Mouse (Mus musculus) kidney, embryonic 16.5 days (tissue): ENCODE measurements at regions not wholly inside any gene's neighbourhood (a gene's known extent, or its start where the extent isn't known, plus 50 kb on each side); places are given as distances from the start of the nearest gene placed in this dataset.
A peak's percentile ranks its signal among the peaks of the same experiment; 100 is the strongest.

Source experiments
- ATAC-seq: fragments of 200-750 bp; cut with Nextera tagmentation; 2 replicates; pipeline ENCODE4 v1.8.0; 2017; ENCODE audit warnings: moderate TSS enrichment; ENCODE audit not compliant: low FRiP score, low TSS enrichment
- H3K27ac ChIP-seq: fragments of 300-500 bp; sonication (generic); 2 replicates; pipeline ENCODE4 v1.5.1; 2014; ENCODE audit warnings: low read length
- H3K27me3 ChIP-seq: fragments of 300-500 bp; sonication (generic); 2 replicates; pipeline ENCODE4 v1.6.1; 2014; ENCODE audit warnings: low read length, control low read depth, mixed read lengths; ENCODE audit not compliant: insufficient read depth
- H3K36me3 ChIP-seq: fragments of 300-500 bp; sonication (generic); 2 replicates; pipeline ENCODE4 v1.6.1; 2014; ENCODE audit warnings: low read length, control low read depth, mixed read lengths; ENCODE audit not compliant: insufficient read depth
- H3K4me1 ChIP-seq: fragments of 300-500 bp; sonication (generic); 2 replicates; pipeline ENCODE4 v1.6.1; 2014; ENCODE audit warnings: low read length, control low read depth, mixed read lengths; ENCODE audit not compliant: insufficient read depth
- H3K4me2 ChIP-seq: fragments of 300-500 bp; sonication (generic); replicated peaks from 2 replicates; pipeline ENCODE4 v1.6.1; 2014; ENCODE audit warnings: low read depth, low read length
- H3K4me3 ChIP-seq: fragments of 300-500 bp; sonication (generic); 2 replicates; pipeline ENCODE4 v1.5.1; 2014; ENCODE audit warnings: mild to moderate bottlenecking, low read length
- H3K9ac ChIP-seq: fragments of 300-500 bp; sonication (generic); replicated peaks from 2 replicates; pipeline ENCODE4 v1.6.1; 2014; ENCODE audit warnings: low read length
- H3K9me3 ChIP-seq: fragments of 300-500 bp; sonication (generic); 2 replicates; pipeline ENCODE4 v1.6.1; 2016; ENCODE audit warnings: low read length, control low read depth
- WGBS: fragments of 180-500 bp; shearing (Covaris S2); extraction: QIAGEN DNeasy Blood & Tissue Kit; methylation state at CpG from one replicate; pipeline ENCODE4 v1.1.7; 2014; 5-methylcytosine and 5-hydroxymethylcytosine counted together

DNA sequence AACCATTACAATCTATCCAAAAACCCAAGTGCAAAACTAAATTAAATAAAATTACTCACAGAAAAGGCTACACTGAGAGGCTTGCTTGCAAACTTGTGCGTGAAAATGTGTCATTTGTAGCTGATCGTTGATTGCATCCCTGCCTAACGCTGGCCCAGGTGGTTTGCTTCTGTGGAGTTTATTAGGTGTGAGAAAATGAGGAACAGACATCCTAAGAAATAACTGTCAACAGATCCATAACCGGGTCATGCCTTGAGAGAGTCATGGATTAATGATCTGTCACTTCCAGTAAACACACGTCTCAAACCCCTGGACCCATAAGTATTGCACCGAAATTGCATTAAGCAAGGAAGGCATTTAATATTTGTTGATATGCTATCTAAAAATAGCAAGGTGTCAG, 73.4 kb upstream of the Tmem18 start:
- Histone ChIP-seq H3K4me2 (no peak overlapping the region), H3K27me3 (no peaks in the 10 kb centered on the region), H3K4me3 (no peak overlapping the region), H3K9me3 (no peaks in the 10 kb centered on the region), H3K9ac (no peak overlapping the region), H3K36me3 (no peaks in the 10 kb centered on the region), H3K27ac (no peak overlapping the region), H3K4me1 (no peaks in the 10 kb centered on the region)
- ATAC-seq = no peak
- 41% methylated on average over 6 of the region's 6 CpGs for WGBS

GRCm38 (mm10) chr12:30483370-30483769, 100.9 kb upstream of the Tmem18 start:
- H3K4me1 ChIP-seq = no peaks in the 10 kb centered on the region
- H3K27ac ChIP-seq = no peak overlapping the region
- H3K9ac ChIP-seq = no peak overlapping the region
- no peak overlapping the region for H3K4me3 ChIP-seq
- H3K9me3 ChIP-seq = no peaks in the 10 kb centered on the region
- no peaks in the 10 kb centered on the region for H3K36me3 ChIP-seq
- H3K27me3 ChIP-seq = no peaks in the 10 kb centered on the region
- no peak overlapping the region for H3K4me2 ChIP-seq
- WGBS = 83% methylated on average over 5 of the region's 5 CpGs
- no peak for ATAC-seq

DNA sequence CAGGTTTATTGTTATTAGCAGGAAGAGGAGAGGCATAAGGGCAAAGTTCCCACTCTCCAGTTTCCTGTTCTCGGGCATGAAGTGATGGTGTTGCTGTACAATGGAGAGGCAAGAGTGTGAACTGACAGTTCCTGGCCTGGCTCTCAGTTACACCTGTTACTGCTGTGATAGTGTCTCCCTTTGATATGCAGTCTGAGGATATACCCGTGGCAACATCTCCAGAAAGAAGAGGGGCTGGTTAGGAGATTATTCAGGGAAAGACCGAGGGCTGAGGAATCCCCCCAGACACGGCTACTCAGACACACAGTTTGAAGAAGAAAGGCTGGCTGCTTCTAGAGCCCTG, 100.3 kb upstream of the Sntg2 start:
- no peak overlapping the region for H3K4me3 ChIP-seq
- H3K27ac ChIP-seq = no peak overlapping the region
- peaks cover 3% of the 10 kb centered on the region; the same call in 1 of the 2 replicates for H3K9me3 ChIP-seq
- no peaks in the 10 kb centered on the region for H3K27me3 ChIP-seq
- ATAC-seq = no peak
- H3K4me1 ChIP-seq = no peaks in the 10 kb centered on the region
- 45% methylated on average over 4 of the region's 4 CpGs for WGBS
- no peak overlapping the region for H3K9ac ChIP-seq
- H3K36me3 ChIP-seq = no peaks in the 10 kb centered on the region
- H3K4me2 ChIP-seq = no peak overlapping the region

GRCm38 (mm10) chr12:30472743-30473472, 99.7 kb upstream of the Sntg2 start:
- WGBS = 68% methylated on average over 10 of the region's 10 CpGs
- H3K9me3 ChIP-seq = peaks cover 3% of the 10 kb centered on the region; the same call in 1 of the 2 replicates

GRCm38 (mm10) chr12:30467186-30467585, 94.0 kb upstream of the Sntg2 start:
- 79% methylated on average over 7 of the region's 7 CpGs for WGBS
- Histone ChIP-seq H3K27ac (no peak overlapping the region), H3K9me3 (no peaks in the 10 kb centered on the region), H3K4me2 (no peak overlapping the region), H3K4me1 (no peaks in the 10 kb centered on the region), H3K9ac (no peak overlapping the region), H3K27me3 (no peaks in the 10 kb centered on the region), H3K4me3 (no peak overlapping the region), H3K36me3 (no peaks in the 10 kb centered on the region)
- no peak for ATAC-seq

More at GRCm38 (mm10) chr12:30472743-30473472, 99.7 kb upstream of the Sntg2 start:
- no peak for ATAC-seq
- Histone ChIP-seq H3K36me3 (no peaks in the 10 kb centered on the region), H3K4me3 (no peak overlapping the region), H3K9ac (no peak overlapping the region), H3K4me2 (no peak overlapping the region), H3K27ac (no peak overlapping the region), H3K27me3 (no peaks in the 10 kb centered on the region), H3K4me1 (no peaks in the 10 kb centered on the region)

- no peaks in the 10 kb centered on the region for H3K9me3 ChIP-seq
- H3K4me3 ChIP-seq = no peak overlapping the region
- H3K4me2 ChIP-seq = no peak overlapping the region
- no peak overlapping the region for H3K27ac ChIP-seq
- no peaks in the 10 kb centered on the region for H3K36me3 ChIP-seq
- no peak for ATAC-seq
- H3K4me1 ChIP-seq = no peaks in the 10 kb centered on the region
- no peaks in the 10 kb centered on the region for H3K27me3 ChIP-seq
- H3K9ac ChIP-seq = no peak overlapping the region
Measured at GRCm38 (mm10) chr12:30450614-30451013, 77.4 kb upstream of the Sntg2 start.

- Histone ChIP-seq H3K4me1 (no peaks in the 10 kb centered on the region), H3K4me3 (no peak overlapping the region), H3K9me3 (no peaks in the 10 kb centered on the region), H3K36me3 (no peaks in the 10 kb centered on the region), H3K27ac (no peak overlapping the region), H3K9ac (no peak overlapping the region), H3K4me2 (no peak overlapping the region), H3K27me3 (no peaks in the 10 kb centered on the region)
- 73% methylated on average over 8 of the region's 8 CpGs for WGBS
- ATAC-seq = no peak
Measured at GRCm38 (mm10) chr12:30434892-30435291, 61.7 kb upstream of the Sntg2 start.

DNA sequence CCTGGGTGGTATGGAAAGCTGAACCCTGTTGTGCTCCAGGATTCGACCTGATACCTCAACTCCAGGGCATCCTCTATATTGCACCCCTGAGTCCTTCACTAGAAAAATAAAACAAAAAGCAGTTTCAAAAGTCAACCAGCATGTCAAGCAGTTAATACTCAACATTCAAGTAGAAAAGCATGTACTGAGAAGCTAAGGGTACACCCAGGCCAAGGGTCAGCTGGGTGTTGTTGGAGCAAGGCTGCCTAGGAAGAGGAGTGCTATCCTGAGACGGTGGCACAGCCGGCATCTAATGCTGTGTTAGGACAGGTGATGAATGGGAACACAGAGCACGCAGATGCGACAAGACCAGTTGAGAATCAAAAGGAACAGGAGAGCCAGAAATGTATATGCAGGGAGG, 59.7 kb upstream of the Sntg2 start:
- Histone ChIP-seq H3K4me2 (no peak overlapping the region), H3K36me3 (no peaks in the 10 kb centered on the region), H3K9me3 (no peaks in the 10 kb centered on the region), H3K27ac (no peak overlapping the region), H3K4me1 (no peaks in the 10 kb centered on the region), H3K9ac (no peak overlapping the region), H3K27me3 (no peaks in the 10 kb centered on the region), H3K4me3 (no peak overlapping the region)
- ATAC-seq = no peak
- WGBS = 73% methylated on average over 5 of the region's 5 CpGs

- Histone ChIP-seq H3K27ac (no peak overlapping the region), H3K9ac (no peak overlapping the region), H3K36me3 (no peaks in the 10 kb centered on the region), H3K4me2 (no peak overlapping the region), H3K4me3 (no peak overlapping the region), H3K9me3 (no peaks in the 10 kb centered on the region), H3K4me1 (no peaks in the 10 kb centered on the region), H3K27me3 (no peaks in the 10 kb centered on the region)
- ATAC-seq = no peak
- WGBS = 63% methylated on average over 3 of the region's 3 CpGs
Measured at GRCm38 (mm10) chr12:30430641-30431040, 57.5 kb upstream of the Sntg2 start.

- Histone ChIP-seq H3K9me3 (no peaks in the 10 kb centered on the region), H3K27ac (no peak overlapping the region), H3K27me3 (no peaks in the 10 kb centered on the region), H3K4me2 (no peak overlapping the region), H3K36me3 (no peaks in the 10 kb centered on the region), H3K9ac (no peak overlapping the region), H3K4me1 (no peaks in the 10 kb centered on the region), H3K4me3 (no peak overlapping the region)
- WGBS = 48% methylated on average over 2 of the region's 2 CpGs
- peak; percentile 54; the same call in 1 of the 2 replicates for ATAC-seq
Measured at GRCm38 (mm10) chr12:30425301-30425700, 52.1 kb upstream of the Sntg2 start.
